In genomic region chr10:13446791-13447249, GRCm38 (mm10) we compare ENCODE assay signal across 8 mouse cellular contexts. TPM values are rescaled to one million over a fixed set of nuclear protein-coding genes. Genes with fewer than 3 reads are reported as not detected.
DNase-seq lines count a peak whose midpoint lies in the region; ATAC-seq lines count a peak whose summit lies in the region.

No protein-coding gene starts in this region.

- H3K4me1 ChIP-seq in forebrain, embryonic 15.5 days: 0 out of 2 replicates have a peak, but pooled peaks cover 6% of the 10 kb centered on the region
- no peaks in the 10 kb centered on the region for H3K4me1 ChIP-seq in forebrain, embryonic 10.5 days
- H3K4me1 ChIP-seq in kidney, embryonic 14.5 days (ENCODE audit: control insufficient read depth, insufficient read depth, low read length): peaks cover 7% of the 10 kb centered on the region; the same call in 1 of the 2 replicates

- no peak overlapping the region for H3K9ac ChIP-seq in forebrain, embryonic 15.5 days (replicated peaks)
- H3K9ac ChIP-seq in kidney, embryonic 14.5 days (ENCODE audit: low read depth, low read length): no peak overlapping the region

- no peak overlapping the region for H3K4me2 ChIP-seq in forebrain, embryonic 15.5 days (replicated peaks)
- H3K4me2 ChIP-seq in kidney, embryonic 14.5 days (replicated peaks; ENCODE audit: low read depth, low read length): no peak overlapping the region

- H3K27ac ChIP-seq in forebrain, embryonic 15.5 days (replicated peaks): no peak overlapping the region
- H3K27ac ChIP-seq in forebrain, embryonic 10.5 days: no peak overlapping the region
- no peak overlapping the region for H3K27ac ChIP-seq in kidney, embryonic 14.5 days (ENCODE audit: low read depth, low read length)

- 44% methylated on average over 3 of the region's 3 CpGs for WGBS in forebrain, embryonic 15.5 days
- 91% methylated on average over 3 of the region's 3 CpGs for WGBS in forebrain, embryonic 10.5 days
- WGBS in kidney, embryonic 14.5 days: 60% methylated on average over 3 of the region's 3 CpGs

- H3K4me3 ChIP-seq in forebrain, embryonic 15.5 days: no peak overlapping the region
- H3K4me3 ChIP-seq in forebrain, embryonic 10.5 days: no peak overlapping the region
- H3K4me3 ChIP-seq in kidney, embryonic 14.5 days (ENCODE audit: low read length): no peak overlapping the region

- peak; percentile 64 for ATAC-seq in forebrain, embryonic 15.5 days (replicated peaks)
- ATAC-seq in cerebellum, adult (ENCODE audit: insufficient number of reproducible peaks, low FRiP score, low TSS enrichment): peak; percentile 83
- ATAC-seq in kidney, embryonic 14.5 days (ENCODE audit: low FRiP score, low TSS enrichment): 0 out of 2 replicates have a peak, but pooled peaks have one; percentile 29
- ATAC-seq in megakaryocyte-erythroid progenitor cell, adult 5-6 weeks (replicated peaks; ENCODE audit: low FRiP score, low TSS enrichment, poor library complexity, severe bottlenecking): peak; percentile 84
- ATAC-seq in activated CD4-positive, CD25-positive, alpha-beta regulatory T cell, adult 4 months: no peak

- H3K9me3 ChIP-seq in forebrain, embryonic 15.5 days: no peaks in the 10 kb centered on the region
- H3K9me3 ChIP-seq in forebrain, embryonic 10.5 days: no peaks in the 10 kb centered on the region
- H3K9me3 ChIP-seq in kidney, embryonic 14.5 days (ENCODE audit: control insufficient read depth, low read length): no peaks in the 10 kb centered on the region

- H3K36me3 ChIP-seq in forebrain, embryonic 15.5 days: no peaks in the 10 kb centered on the region
- H3K36me3 ChIP-seq in forebrain, embryonic 10.5 days (replicated peaks): no peaks in the 10 kb centered on the region
- H3K36me3 ChIP-seq in kidney, embryonic 14.5 days (ENCODE audit: control insufficient read depth, insufficient read depth, low read length): no peaks in the 10 kb centered on the region

- no peaks in the 10 kb centered on the region for H3K27me3 ChIP-seq in forebrain, embryonic 15.5 days
- H3K27me3 ChIP-seq in forebrain, embryonic 10.5 days (ENCODE audit: poor library complexity, severe bottlenecking): no peaks in the 10 kb centered on the region
- H3K27me3 ChIP-seq in kidney, embryonic 14.5 days (ENCODE audit: control insufficient read depth, insufficient read depth, low read length): no peaks in the 10 kb centered on the region

- DNase-seq in forebrain, embryonic 10.5 days (ENCODE audit: extremely low spot score, low spot score): no peak
- DNase-seq in heart, adult 18-20 months: peak; percentile 88 to 91
- no peak for DNase-seq in frontal cortex, postnatal 36 days (ENCODE audit: low spot score in 2 of 2)

RNA-seq across cellular contexts. Expression of gene Phactr2, which starts 27.4 kb away (rescaled TPM):
- polyA plus RNA-seq in forebrain, embryonic 15.5 days (2015; fragmentation: Nextera tagmentation; extraction: Ambion mirVana): 8.4 TPM in 2 replicates
- polyA plus RNA-seq in forebrain, embryonic 10.5 days (2016; fragmentation: Nextera tagmentation; extraction: Ambion mirVana): 13.4 and 14.2 TPM in 2 replicates
- 10 to 100 TPM; 43.4 to 45.7 TPM for total RNA-seq in heart, adult 18-20 months (2021)
- polyA plus RNA-seq in kidney, embryonic 14.5 days (2014; fragmentation: Nextera tagmentation; extraction: Ambion mirVana): 41.5 and 43.8 TPM in 2 replicates
- 8.5 and 10.1 TPM in 2 replicates for total RNA-seq in megakaryocyte-erythroid progenitor cell, adult 5-6 weeks (2014; fragmentation: Nextera tagmentation)
- total RNA-seq in megakaryocyte-erythroid progenitor cell, adult 5-6 weeks (2017): 4.8 and 10.1 TPM in 2 replicates
- 1 to 10 TPM; 1.7 to 3.1 TPM for polyA plus RNA-seq in activated CD4-positive, CD25-positive, alpha-beta regulatory T cell, adult 4 months (2017; shearing (Covaris generic))

RNA-seq across cellular contexts. Expression of gene Fuca2, which starts 52.5 kb away (rescaled TPM):
- polyA plus RNA-seq in forebrain, embryonic 15.5 days (2015; fragmentation: Nextera tagmentation; extraction: Ambion mirVana): 19.7 and 21.8 TPM in 2 replicates
- polyA plus RNA-seq in forebrain, embryonic 10.5 days (2016; fragmentation: Nextera tagmentation; extraction: Ambion mirVana): 23.7 and 25.3 TPM in 2 replicates
- 100 to 1,000 TPM; 173 to 185 TPM for total RNA-seq in heart, adult 18-20 months (2021)
- polyA plus RNA-seq in kidney, embryonic 14.5 days (2014; fragmentation: Nextera tagmentation; extraction: Ambion mirVana): 68.4 and 78.4 TPM in 2 replicates
- 20.8 and 47.5 TPM in 2 replicates for total RNA-seq in megakaryocyte-erythroid progenitor cell, adult 5-6 weeks (2014; fragmentation: Nextera tagmentation)
- total RNA-seq in megakaryocyte-erythroid progenitor cell, adult 5-6 weeks (2017): 27.3 and 29.3 TPM in 2 replicates
- 10 to 100 TPM; 52.6 to 57.9 TPM for polyA plus RNA-seq in activated CD4-positive, CD25-positive, alpha-beta regulatory T cell, adult 4 months (2017; shearing (Covaris generic))

Comparison
In these comparisons a context has a peak if more than half of its experiments do, and no peak if none do; other contexts are left out.
1. DNase-seq: peak in heart, adult 18-20 months (2 of 2); none in forebrain, embryonic 10.5 days (single experiment) and frontal cortex, postnatal 36 days (0 of 2).